Mouse (Mus musculus): ENCODE results near the gene Spdya.
"Not testable (repeated sequence)": the region's sequence is repeated elsewhere in the genome, so short reads cannot be mapped to it uniquely, and the experiment has no call there.

The Spdya gene

GRCm38 (mm10) chr17:71551757-71552451 lies at the start of gene Spdya:
Spdya (plus strand) TSS chr17:71552061.
- DNase-seq: peak; percentile 83

- DNase-seq: no peak
Observed at GRCm38 (mm10) chr17:71506832-71507231, 45.0 kb upstream of the Spdya start.

DNA sequence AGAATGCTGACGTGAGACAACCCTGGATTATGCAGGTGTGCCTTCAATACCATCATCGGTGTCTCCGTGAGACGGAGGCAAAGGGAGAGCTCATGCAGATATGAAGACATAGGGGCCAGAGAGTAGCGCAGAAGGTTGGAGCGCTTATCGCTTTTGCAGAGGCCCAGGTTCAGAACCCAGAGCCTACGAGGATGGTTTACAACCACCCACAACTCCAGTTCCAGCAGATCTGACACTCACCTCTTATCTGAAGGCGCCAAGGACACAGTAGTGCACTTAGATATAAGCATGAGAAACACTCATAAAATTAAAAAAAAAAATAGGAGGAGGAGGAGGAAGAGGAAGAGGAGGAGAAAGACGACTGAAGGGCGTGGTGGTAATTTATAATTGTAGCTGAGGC lies 41.6 kb upstream of the Spdya start:
- no peak for DNase-seq

GRCm38 (mm10) chr17:71526302-71526708 lies 25.6 kb upstream of the Spdya start:
- DNase-seq: no peak

GRCm38 (mm10) chr17:71526711-71527564 lies 24.9 kb upstream of the Spdya start, which contains the start of gene Ndc80:
Ndc80 (minus strand) TSS chr17:71526857.
- DNase-seq: peak; percentile 84

DNA sequence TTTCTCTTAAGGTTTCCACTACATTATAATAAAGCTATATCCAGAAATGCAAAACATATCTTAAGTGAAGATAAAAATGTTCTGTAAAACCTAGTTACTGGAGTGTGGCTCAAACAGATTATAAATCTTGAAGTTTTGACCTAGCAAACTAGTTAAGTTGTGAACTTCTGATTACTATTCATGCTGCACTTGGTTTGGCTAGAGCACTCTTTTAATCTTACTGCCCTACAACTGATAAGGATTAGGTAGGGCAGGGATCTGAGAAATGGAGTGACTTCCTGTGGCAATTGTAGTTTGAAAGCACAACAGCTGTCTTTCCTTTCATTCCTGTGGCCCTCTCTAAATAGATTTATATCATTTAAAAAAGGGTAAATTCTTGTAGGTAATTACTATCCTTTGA lies 23.8 kb upstream of the Spdya start:
- no peak for DNase-seq

GRCm38 (mm10) chr17:71535595-71535994 lies 16.3 kb upstream of the Spdya start:
- not testable (repeated sequence) for DNase-seq

DNA sequence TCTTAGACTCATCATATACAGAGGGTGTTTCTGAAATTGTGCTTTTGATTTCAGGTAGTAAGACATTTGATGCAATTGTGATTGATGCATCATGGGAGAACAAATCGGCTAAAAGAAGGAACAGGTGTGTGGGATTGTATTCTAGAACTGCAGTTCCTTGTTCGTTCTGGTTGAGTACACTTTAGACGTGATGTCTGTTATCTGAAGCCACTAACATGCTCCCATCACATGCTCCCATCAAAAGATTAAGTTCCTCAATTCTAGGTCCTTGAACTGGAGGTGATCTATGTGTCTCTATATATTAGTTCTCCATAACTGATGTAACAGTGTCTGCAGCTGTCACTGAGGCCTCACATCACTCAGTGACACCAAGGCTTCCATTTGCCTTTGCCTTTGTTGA lies 14.7 kb upstream of the Spdya start:
- DNase-seq: no peak

DNA sequence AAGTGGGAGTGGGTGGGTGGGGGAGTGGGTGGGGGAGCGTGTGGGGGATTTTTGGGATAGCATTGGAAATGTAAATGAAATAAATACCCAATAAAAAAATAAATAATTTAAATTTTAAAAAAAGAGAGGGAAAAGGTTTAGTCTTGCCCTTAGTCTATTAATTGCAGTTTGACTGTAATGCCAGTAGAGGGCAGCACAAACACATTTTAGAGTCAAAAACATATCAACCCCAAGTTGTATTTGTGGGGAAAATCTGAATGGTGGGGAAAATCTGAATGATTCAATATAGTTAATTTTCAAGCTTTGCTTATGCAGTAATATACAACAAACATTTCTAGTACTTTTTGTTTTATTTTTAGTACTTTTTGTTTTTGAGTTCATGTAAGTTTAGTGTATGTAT lies 3.3 kb upstream of the Spdya start:
- no peak for DNase-seq

GRCm38 (mm10) chr17:71551350-71551749 lies 511 bp upstream of the Spdya start:
- DNase-seq: no peak

GRCm38 (mm10) chr17:71552901-71553300 lies 1.0 kb downstream of the Spdya start:
- DNase-seq: no peak

DNA sequence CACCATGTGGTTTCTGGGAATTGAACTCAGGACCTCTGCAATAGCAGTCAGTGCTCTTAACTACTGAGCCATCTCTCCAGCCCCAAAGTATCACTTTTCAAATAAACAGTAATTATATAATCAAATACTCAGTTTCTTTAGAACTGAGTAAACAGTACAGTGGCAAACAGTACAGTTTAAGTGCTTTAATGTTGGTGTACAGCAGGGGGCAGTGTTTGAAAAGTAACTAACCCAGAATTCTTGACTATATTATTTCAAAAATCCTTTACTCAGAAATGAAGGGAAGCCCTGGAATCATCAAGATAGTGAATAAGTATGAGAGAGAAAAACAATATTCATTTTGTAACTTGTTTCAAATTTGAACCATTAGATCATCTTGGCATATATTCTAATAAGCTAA lies 9.8 kb downstream of the Spdya start:
- DNase-seq: peak; percentile 38

DNA sequence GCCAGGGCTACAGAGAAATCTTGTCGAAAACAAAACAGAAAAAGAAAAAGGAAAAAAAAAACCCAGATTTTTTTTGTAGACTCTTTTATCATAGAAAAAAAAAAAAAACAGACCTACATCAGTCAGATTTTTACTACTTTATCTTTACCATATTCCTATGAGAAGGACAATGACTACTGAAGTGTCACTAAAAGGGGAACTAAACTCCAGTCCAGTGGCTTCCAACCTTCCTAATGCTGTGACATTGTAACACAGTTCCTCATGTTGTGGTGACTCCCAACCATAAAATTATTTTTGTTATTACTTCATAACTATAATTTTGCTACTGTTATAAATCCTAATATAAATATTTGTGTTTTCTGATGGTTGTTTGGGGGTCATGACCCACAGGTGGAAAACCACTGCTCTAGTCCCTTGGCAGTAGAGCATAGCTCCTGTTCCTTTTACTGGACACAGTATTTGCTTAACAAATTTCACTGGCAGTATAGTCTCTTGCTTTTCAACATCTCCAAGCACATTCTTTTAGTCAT lies 27.4 kb downstream of the Spdya start:
- no peak for DNase-seq

DNA sequence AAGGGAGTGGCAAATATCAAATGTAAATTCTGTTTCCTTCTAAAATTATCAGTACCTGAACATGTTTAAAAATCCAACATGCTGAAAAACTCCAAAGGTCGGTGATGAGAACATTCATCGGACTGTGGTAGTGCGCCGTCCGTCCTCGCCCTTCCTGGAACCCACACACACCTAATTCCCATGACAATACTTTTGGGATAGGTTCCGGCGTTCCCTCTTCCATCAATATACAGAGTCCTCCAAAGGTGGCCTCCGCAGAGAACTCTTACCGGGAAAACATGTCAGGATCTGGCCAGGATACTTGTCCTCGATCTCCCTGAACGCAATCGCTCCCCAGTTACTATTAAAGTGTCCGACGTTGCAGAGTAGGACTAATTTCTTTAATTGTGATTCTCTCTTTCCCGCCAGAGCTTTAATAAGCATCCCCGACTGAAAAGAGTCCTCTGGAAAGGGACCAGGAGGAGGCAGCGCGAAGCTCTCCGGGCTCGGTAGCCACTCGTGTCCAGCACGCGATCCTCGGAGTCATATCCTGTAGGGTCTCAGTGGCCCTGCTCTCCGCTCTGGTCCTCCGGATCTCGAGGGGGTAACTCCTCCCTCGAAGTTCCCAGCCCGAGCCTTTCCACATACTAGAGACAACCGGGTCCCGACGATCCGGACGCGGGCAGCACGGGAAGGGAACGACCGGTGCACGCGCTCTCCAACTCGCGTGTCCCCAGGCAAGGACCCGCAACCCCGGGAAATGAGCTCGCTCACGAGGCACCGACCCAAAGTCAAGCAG lies 46.2 kb downstream of the Spdya start:
- DNase-seq: no peak

DNA sequence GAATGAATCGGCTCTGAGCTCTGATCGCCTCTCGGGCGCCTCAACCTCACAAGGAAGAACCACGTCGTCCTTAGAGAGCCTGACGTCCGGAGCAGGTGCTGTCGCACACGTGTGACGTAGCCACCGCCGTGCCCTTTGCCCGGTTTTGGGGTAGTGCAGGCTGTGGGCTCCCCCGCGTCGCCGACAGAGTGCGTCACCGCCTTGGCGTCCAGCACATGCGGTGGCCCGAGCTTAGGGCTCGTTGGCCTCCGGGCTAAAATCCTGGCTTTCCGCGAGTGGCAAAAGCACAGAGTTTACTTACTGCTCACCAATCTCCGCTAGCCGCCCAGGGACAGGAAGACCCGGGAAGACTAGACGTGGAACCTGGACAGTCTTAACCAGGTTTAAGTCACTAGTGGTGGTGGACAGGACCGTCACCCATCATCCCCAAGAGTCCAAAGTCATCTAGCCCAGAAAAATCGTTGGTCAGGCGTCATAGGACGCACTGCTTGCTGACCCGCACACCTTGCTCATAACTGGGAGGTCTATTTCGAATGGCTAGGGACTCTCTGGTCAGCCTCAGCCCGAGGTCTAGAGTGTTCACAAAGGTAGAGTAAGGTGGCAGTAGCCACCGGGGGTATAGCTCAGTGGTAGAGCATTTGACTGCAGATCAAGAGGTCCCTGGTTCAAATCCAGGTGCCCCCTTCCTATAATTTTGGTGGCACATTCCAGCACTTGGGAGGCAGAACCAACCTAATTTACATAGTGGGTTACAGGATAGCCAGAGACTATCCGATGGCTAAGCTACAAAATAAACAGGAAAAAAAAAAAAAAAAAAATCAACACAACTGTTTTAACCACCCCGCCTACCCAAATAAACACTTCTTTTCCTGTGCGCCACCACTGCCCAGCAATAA lies 47.0 kb downstream of the Spdya start:
- DNase-seq: peak; percentile 92

DNA sequence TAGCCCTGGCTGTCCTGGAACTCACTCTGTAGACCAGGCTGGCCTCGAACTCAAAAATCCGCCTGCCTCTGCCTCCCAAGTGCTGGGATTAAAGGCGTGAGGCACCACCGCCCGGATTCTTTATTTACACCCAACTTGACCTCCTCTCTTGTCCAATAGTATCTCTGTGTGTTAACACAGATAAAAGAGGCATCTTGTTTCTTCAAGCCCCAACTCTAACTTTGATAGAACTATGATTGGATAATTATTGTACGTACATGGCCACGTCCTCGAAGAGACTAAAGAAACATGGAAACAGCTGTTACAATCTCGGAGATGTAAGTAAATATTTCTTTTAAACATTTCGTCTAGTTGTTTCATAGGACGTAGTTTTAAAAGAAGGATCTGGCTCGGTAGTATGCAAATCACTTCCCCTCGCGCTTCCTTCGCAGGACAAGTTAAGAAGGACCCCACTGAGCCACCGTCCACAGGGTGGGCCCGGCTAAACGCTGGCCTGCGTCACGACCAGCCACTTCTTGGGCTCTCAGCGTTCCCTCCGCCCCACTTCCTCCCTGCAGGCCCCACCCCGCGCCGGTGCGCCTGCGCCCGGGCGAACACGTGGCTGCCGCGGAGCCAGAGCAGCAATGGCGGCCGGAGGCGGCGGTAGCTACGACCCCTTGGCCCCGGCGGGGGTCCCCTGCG lies 63.9 kb downstream of the Spdya start, which contains the start of gene Wdr43:
Gene Wdr43, plus strand, starts transcription at position 258 of the 681 bp plus-strand sequence.
- DNase-seq: peak; percentile 95

DNA sequence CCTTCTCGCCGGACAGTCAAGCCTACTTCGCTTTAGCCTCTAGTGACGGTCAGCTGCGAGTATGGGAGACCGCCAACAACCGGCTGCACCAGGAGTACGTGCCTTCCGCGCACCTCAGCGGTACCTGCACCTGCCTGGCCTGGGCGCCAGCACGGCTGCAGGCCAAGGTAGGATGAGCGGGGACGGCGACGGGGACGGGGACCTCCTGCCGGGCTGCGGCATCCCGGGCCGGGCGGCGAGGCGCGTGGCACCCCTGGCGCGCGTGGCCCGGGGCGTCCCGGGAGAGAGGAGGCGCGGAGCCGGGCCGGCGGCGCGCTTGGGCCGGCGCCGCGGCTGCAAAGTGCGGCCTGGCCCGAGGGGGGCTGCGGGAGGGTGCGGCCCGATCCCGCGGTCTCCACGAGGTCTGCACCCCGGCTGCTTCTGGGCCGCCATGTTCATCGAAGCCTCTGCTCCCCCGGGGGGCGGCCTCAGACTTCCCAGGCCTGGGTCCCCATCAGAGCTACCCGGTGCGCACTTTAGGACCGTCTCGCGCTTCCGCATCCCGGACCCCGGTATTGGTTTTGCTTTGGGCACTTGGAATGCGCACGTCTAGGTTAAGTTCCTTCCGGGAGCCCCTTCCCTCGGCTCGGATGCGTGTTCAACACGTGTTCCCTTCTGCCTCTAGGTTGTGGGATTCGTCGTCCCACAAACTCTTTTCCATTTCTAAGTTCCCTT lies 64.6 kb downstream of the Spdya start:
- peak; percentile 18 for DNase-seq

- DNase-seq: no peak
Observed at GRCm38 (mm10) chr17:71617033-71617362, 65.1 kb downstream of the Spdya start.

GRCm38 (mm10) chr17:71617974-71618373 lies 66.1 kb downstream of the Spdya start:
- DNase-seq: no peak

GRCm38 (mm10) chr17:71631806-71632205 lies 79.9 kb downstream of the Spdya start:
- DNase-seq: no peak

DNA sequence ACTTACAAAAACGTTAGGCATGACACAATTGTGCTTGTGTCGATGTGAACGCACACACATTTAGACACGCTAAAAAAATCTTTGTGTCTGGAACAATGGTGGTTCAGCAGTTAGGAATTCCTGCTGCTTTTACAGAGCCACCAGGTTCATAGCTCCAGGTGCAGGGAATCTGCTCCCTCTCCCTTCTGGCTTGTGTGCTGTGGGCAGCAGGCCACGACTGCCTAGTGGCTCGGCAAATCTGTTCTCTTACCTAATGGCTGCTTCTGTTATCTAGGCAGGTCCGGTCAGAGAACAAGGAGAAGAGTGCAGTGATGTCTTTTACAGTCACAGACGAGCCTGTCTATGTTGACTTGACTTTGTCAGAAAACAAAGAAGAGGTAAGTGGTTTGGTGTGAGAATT lies 81.5 kb downstream of the Spdya start:
- DNase-seq: no peak

Data from right cerebral cortex, postnatal 14 days (tissue).